Mouse (Mus musculus): ENCODE results near the gene Ankrd63. TPM values are rescaled to one million over a fixed set of nuclear protein-coding genes. Genes with fewer than 3 reads are reported as not detected.
"Not testable (repeated sequence)": the region's sequence is repeated elsewhere in the genome, so short reads cannot be mapped to it uniquely, and the experiment has no call there.

Gene Ankrd63
- polyA plus RNA-seq, 1 experiment, result 0.30 TPM

DNA sequence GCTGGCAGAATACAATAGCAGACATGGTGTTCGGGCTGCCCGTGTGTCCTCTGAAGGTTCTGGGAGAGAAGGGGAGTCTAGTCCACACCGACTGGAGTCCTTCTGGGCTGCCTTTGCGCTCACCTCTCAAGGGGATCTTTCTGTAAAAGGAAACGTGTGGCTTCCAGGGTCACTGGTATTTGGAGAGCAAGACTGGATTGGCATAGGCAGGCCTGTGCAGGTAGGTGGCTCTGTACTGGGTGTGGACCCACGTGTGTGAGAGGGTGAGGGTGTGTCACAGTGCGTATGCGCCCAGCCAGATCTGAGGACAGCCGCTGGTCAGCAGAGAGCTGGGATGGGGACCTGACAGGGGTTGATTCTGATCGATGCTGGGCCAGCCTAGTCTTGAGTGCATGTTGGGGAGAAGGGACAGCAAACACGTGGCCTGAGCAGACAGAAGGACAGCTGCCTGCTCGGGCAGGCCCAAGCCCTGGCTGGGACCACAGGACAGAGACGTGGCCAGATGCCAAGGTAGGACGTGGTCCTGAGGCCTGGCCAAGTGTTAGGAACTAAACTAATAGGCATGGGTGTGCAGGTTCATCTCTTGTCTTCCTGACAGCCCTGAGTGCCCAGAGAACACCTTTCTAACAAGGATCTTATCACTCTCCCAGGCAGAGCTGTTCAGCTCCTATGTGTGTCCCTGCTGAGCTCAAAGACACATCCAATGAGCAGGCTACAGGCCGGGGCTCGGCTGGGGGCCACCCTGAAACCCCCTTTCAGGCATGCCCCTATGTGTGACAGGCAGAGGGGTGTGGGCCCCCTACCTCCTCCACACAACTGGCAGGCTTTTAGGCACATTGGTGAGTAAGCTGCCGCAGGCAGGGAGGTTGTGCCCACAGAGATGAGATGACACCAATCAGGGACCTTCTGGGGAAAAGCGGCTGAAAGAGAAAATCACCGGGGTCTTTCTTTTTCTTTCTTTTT is 39.7 kb downstream of the Ankrd63 start:
- peaks cover 74% of the 10 kb centered on the region for H3K4me1 ChIP-seq
- peaks cover 29% of the 10 kb centered on the region for H3K36me3 ChIP-seq (replicated peaks; ENCODE audit: low read length)
- TF ChIP-seq GATA1 (IDR thresholded peaks at IDR 0.05; ENCODE audit: borderline replicate concordance, low read length), result no peak
- TF ChIP-seq FLI1 (IDR thresholded peaks at IDR 0.05; ENCODE audit: low read length), result no peak
- no peaks in the 10 kb centered on the region for H3K9me3 ChIP-seq
- H3K4me3 ChIP-seq (replicated peaks), result peak overlapping the region; percentile 92
- H3K27me3 ChIP-seq (replicated peaks), result peaks cover 9% of the 10 kb centered on the region

DNA sequence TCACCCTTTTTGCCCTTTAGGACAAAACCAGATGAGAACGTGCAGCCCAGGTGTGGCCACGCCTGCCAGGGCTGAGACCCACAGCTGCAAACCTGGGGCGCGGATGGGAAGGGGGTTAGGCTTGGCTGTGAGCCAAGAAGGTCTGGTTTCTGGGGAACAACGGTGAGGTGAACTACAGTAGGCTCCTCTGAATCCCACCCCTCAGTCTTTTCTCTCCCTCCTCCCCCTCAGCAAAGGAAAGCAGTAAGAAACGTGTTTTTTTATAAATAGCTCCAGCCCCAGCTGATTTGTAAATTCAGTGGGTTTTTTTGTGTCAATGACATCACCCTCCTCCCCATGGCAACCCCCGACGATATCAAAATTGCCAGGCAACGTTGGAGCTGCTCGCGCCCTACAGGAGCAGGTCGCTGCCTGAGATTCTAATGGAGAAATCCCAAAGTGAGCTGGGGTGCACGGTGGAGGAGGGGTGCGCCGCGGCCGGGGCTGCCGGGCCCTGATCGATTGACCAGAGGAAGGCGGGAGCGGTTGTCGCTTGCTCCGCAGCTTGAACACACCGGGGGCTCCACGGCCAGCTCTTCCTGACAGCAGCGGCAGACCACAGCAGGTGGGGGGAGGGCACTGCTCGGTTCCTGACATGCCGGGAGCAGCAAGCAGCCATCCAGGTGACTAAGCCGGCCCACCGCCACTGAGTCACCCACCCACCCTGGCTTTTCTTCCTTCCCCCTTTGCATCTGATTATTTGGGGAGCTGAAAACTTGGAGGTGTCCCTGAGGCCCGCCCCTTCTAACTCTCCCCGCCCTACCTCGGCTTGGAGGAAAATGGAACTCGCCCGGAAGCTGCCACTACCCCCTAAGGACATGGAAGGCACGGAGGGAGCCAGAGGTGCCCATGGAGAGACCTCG is 40.6 kb downstream of the Ankrd63 start, which contains the start of gene Pak6:
TSS of gene Pak6 (plus strand) at position 402 of the 902 bp plus-strand sequence.
- Histone ChIP-seq H3K36me3 (replicated peaks; ENCODE audit: low read length) (peaks cover 25% of the 10 kb centered on the region), H3K9me3 (no peaks in the 10 kb centered on the region), H3K4me3 (replicated peaks) (peak within 1 kb of the TSS; percentile 92), H3K27me3 (replicated peaks) (peaks cover 9% of the 10 kb centered on the region), H3K4me1 (peaks cover 84% of the 10 kb centered on the region)
- TF ChIP-seq FLI1 (IDR thresholded peaks at IDR 0.05; ENCODE audit: low read length) (no peak), GATA1 (IDR thresholded peaks at IDR 0.05; ENCODE audit: borderline replicate concordance, low read length) (no peak)

DNA sequence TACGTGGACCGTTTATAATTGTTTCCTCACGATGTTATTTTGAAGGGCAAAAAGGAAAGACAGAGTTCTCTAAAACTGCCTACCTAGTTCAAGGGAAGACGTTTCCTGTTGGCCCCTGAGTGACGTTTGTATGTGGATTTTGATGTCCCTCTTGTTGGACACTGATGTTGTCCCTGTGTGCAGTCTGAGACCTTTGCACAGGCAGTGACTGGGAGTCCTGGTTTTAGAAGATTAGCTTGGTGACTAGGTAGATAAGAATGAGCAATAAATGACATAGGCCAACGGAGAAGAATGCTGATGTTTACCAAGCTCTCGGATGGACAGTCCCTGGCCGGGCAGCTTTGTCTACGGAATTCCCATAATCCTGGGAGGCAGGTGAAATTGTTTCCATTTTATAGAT is 41.9 kb downstream of the Ankrd63 start:
- Histone ChIP-seq H3K9me3 (no peaks in the 10 kb centered on the region), H3K4me3 (replicated peaks) (no peak overlapping the region), H3K36me3 (replicated peaks; ENCODE audit: low read length) (peaks cover 17% of the 10 kb centered on the region), H3K4me1 (peaks cover 93% of the 10 kb centered on the region), H3K27me3 (replicated peaks) (peaks cover 9% of the 10 kb centered on the region)
- TF ChIP-seq GATA1 (IDR thresholded peaks at IDR 0.05; ENCODE audit: borderline replicate concordance, low read length) (no peak), FLI1 (IDR thresholded peaks at IDR 0.05; ENCODE audit: low read length) (no peak)

DNA sequence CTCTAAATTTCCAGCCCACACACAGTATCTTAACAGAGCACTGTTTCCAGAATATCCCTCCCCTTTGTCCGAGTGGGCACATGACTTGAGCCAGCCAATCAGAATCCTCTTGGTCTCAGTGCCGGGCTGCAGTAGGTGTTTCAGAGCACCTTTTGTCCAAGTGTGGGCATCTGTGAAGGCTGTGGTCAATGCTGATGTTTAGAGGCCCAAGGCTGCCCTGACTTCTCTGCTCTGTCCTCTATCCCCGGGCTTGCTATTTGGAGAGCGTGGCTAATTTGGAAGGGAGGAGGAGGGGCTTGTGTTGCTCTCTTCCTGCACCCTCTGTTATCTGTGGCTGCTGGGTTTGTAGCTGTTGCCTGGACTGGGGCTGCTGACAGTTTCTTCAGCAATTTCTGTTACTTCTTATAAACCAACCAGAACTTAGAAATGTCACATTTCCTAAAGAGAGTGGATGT is 43.7 kb downstream of the Ankrd63 start:
- H3K4me1 ChIP-seq, result peaks cover 93% of the 10 kb centered on the region
- H3K9me3 ChIP-seq, result no peaks in the 10 kb centered on the region
- peaks cover 1% of the 10 kb centered on the region for H3K36me3 ChIP-seq (replicated peaks; ENCODE audit: low read length)
- TF ChIP-seq GATA1 (IDR thresholded peaks at IDR 0.05; ENCODE audit: borderline replicate concordance, low read length) (peak; percentile 45; the same call in 1 of the 3 replicates), FLI1 (IDR thresholded peaks at IDR 0.05; ENCODE audit: low read length) (no peak)
- H3K4me3 ChIP-seq (replicated peaks), result peak overlapping the region; percentile 92
- H3K27me3 ChIP-seq (replicated peaks), result peaks cover 6% of the 10 kb centered on the region

DNA sequence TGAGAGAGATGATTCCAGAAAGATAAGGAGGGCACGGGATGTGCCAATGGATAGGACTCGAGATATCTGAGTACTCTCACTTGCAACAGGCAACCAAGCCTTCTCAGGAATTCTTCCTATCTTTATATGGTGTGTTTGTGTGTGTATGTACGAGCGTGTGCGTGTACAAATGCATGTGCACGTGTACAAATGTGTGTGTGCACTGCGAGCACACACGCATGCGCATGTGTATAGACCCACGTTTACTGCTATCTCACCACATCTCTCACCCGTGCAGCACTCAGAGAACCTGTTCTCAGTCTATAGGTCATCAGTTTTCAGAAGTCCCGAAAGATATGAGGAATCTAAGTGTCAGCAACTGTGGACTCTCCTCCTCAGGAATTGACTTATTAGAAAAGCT is 44.3 kb downstream of the Ankrd63 start:
- no peaks in the 10 kb centered on the region for H3K9me3 ChIP-seq
- peaks cover 6% of the 10 kb centered on the region for H3K27me3 ChIP-seq (replicated peaks)
- H3K4me1 ChIP-seq, result peaks cover 90% of the 10 kb centered on the region
- TF ChIP-seq GATA1 (IDR thresholded peaks at IDR 0.05; ENCODE audit: borderline replicate concordance, low read length), result no peak
- no peak for TF ChIP-seq FLI1 (IDR thresholded peaks at IDR 0.05; ENCODE audit: low read length)
- no peaks in the 10 kb centered on the region for H3K36me3 ChIP-seq (replicated peaks; ENCODE audit: low read length)
- peak overlapping the region; percentile 92 for H3K4me3 ChIP-seq (replicated peaks)

DNA sequence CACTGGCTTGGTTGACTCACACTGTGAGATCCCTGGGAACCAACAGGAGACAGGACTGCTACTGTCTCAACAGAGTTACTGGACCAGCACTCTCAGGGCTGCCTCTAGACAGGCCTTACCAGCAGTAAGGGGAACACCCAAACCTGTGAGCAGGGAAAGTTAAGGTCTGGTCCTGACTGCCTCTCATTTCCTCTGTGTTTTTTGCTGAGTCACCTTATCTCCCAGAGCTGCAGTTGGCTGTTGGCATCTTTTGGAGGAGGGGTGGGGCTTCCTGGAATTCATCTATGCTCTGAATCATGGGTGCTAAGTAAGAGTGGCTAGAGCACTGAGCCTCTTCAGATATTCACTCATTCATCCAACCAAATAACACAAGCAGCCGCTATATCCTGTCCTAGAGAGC is 44.7 kb downstream of the Ankrd63 start:
- H3K27me3 ChIP-seq (replicated peaks), result peaks cover 4% of the 10 kb centered on the region
- peaks cover 90% of the 10 kb centered on the region for H3K4me1 ChIP-seq
- H3K36me3 ChIP-seq (replicated peaks; ENCODE audit: low read length), result no peaks in the 10 kb centered on the region
- H3K9me3 ChIP-seq, result no peaks in the 10 kb centered on the region
- TF ChIP-seq FLI1 (IDR thresholded peaks at IDR 0.05; ENCODE audit: low read length), result no peak
- no peak for TF ChIP-seq GATA1 (IDR thresholded peaks at IDR 0.05; ENCODE audit: borderline replicate concordance, low read length)
- peak overlapping the region; percentile 92 for H3K4me3 ChIP-seq (replicated peaks)

DNA sequence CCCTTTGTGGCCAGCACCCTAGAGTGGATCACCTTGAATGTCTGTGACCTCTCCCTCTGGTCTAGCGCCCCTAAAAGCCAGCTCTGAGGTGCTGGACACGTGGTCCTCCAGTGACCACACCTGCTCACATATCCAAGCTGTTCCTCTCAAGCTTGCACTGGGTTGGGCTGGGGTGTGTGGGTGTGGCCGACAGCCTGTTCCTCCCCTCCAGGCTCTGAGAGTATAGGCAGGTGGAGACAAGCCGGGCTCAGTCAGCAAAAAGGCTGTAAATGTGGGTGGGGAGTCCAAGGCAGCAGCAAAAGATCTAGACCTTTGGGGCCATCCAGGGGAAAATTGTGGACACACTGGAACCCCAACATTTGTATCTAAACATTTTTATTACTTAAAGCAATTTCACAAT is 45.3 kb downstream of the Ankrd63 start:
- Histone ChIP-seq H3K4me1 (peaks cover 84% of the 10 kb centered on the region), H3K36me3 (replicated peaks; ENCODE audit: low read length) (no peaks in the 10 kb centered on the region), H3K9me3 (no peaks in the 10 kb centered on the region), H3K27me3 (replicated peaks) (no peaks in the 10 kb centered on the region), H3K4me3 (replicated peaks) (peak overlapping the region; percentile 62)
- TF ChIP-seq FLI1 (IDR thresholded peaks at IDR 0.05; ENCODE audit: low read length), result no peak
- TF ChIP-seq GATA1 (IDR thresholded peaks at IDR 0.05; ENCODE audit: borderline replicate concordance, low read length), result no peak

DNA sequence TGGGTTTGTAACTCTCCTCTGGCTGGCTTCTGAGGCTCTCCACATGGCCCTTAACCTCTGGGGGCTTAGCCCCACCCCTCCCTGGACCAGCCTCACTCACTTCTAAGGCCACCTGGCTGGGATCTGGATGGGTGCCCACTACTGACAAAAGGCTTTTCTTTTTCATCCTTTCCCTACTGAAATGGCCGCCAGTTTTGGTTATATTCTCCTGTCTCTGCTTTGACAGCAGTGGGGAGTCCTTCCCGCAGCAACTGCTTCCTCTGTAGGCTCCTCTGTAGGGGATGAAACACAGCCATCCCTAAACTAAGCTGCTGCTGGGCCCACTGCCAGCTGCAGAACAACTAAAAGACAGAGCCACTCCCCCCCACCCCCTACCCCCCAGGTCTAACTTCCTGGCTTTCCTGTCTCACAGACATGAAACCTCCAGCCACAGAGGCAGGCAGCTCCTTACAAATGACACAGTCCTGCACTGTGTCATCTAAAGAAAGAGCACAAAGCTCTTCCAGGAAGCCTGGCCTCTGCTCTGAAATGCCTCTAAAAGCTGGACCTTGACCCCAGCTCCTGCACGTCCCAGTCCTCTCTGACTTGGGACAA is 47.0 kb downstream of the Ankrd63 start:
- Histone ChIP-seq H3K36me3 (replicated peaks; ENCODE audit: low read length) (no peaks in the 10 kb centered on the region), H3K4me3 (replicated peaks) (no peak overlapping the region), H3K27me3 (replicated peaks) (peaks cover 8% of the 10 kb centered on the region), H3K9me3 (no peaks in the 10 kb centered on the region), H3K4me1 (peaks cover 67% of the 10 kb centered on the region)
- TF ChIP-seq FLI1 (IDR thresholded peaks at IDR 0.05; ENCODE audit: low read length), result no peak
- no peak for TF ChIP-seq GATA1 (IDR thresholded peaks at IDR 0.05; ENCODE audit: borderline replicate concordance, low read length)

DNA sequence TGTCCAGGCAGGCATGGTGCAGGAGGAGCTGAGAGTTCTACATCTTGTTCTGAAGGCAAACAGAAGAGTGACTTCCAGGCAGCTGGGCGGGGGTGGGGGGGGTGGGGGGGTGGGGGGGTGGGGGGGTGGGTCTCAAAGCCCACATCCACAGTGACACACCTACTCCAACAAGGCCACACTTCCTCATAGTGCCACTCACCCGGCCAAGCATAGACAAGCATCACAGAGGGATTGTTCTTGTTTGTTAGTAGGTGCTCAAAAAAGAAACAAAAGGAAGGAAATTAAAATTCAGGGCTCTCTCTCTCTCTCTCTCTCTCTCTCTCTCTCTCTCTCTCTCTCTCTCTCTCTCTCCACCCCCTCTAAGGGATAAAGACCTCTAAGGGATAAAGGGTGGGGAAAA is 53.1 kb downstream of the Ankrd63 start:
- not testable (repeated sequence) for H3K27me3 ChIP-seq (replicated peaks); H3K9me3 ChIP-seq; H3K36me3 ChIP-seq (replicated peaks; ENCODE audit: low read length); H3K4me3 ChIP-seq (replicated peaks); H3K4me1 ChIP-seq

Other genes with a start within 250 kb of the Ankrd63 start
- 34.6 and 180 TPM in 2 replicates for gene Srp14, start 224.3 kb downstream of the Ankrd63 start, polyA plus RNA-seq (2012; ENCODE audit: insufficient read depth, low replicate concordance)
- gene Bmf, start 154.3 kb downstream of the Ankrd63 start, polyA plus RNA-seq (2012; ENCODE audit: insufficient read depth, low replicate concordance), result 6.3 and 11.4 TPM in 2 replicates
- 1.9 and 5.4 TPM in 2 replicates for gene Bub1b, start 105.8 kb downstream of the Ankrd63 start, polyA plus RNA-seq (2012; ENCODE audit: insufficient read depth, low replicate concordance)
- 7.2 and 8.5 TPM in 2 replicates for gene Pak6, start 40.7 kb downstream of the Ankrd63 start, polyA plus RNA-seq (2012; ENCODE audit: insufficient read depth, low replicate concordance)
- 14.4 and 25.8 TPM in 2 replicates for gene Plcb2, start 24.5 kb upstream of the Ankrd63 start, polyA plus RNA-seq (2012; ENCODE audit: insufficient read depth, low replicate concordance)
- gene Inafm2, start 41.8 kb upstream of the Ankrd63 start, polyA plus RNA-seq (2012; ENCODE audit: insufficient read depth, low replicate concordance), result 374 and 820 TPM in 2 replicates
- 0.57 TPM in 1 of 2 replicates, not detected in the other for gene Ccdc9b, start 58.7 kb upstream of the Ankrd63 start, polyA plus RNA-seq (2012; ENCODE audit: insufficient read depth, low replicate concordance)
- 17.2 and 54.9 TPM in 2 replicates for gene Phgr1, start 68.8 kb upstream of the Ankrd63 start, polyA plus RNA-seq (2012; ENCODE audit: insufficient read depth, low replicate concordance)
- 0.06 TPM in 1 of 2 replicates, not detected in the other for gene Disp2, start 75.8 kb upstream of the Ankrd63 start, polyA plus RNA-seq (2012; ENCODE audit: insufficient read depth, low replicate concordance)
- 48.4 and 154 TPM in 2 replicates for gene Knstrn, start 110.0 kb upstream of the Ankrd63 start, polyA plus RNA-seq (2012; ENCODE audit: insufficient read depth, low replicate concordance)
- 2.1 and 3.2 TPM in 2 replicates for gene Ivd, start 158.0 kb upstream of the Ankrd63 start, polyA plus RNA-seq (2012; ENCODE audit: insufficient read depth, low replicate concordance)
- 11.5 and 14.8 TPM in 2 replicates for gene Bahd1, start 196.4 kb upstream of the Ankrd63 start, polyA plus RNA-seq (2012; ENCODE audit: insufficient read depth, low replicate concordance)
- gene Chst14, start 222.5 kb upstream of the Ankrd63 start, polyA plus RNA-seq (2012; ENCODE audit: insufficient read depth, low replicate concordance), result 0.81 and 2.1 TPM in 2 replicates